ENCODE assay signal across 10 mouse cellular contexts in the genomic region with DNA sequence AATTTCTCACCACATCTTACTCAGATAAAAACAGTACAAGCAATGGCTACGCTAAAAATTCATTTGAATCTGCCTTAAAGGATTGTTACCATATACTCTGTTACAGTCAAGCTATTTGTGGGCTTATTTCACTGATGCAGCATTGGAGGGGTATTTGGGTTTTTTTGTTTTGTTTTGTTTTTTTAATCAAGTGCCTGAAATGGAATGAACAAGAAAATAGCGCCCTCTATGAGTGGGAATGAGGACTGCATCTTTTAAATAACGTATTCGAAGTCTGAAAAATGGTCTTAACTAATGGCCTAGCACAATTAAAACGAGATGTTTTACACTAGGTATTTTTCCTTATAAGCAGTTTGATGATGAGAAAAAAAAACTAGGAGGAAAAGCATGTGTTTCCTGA.
DNase-seq lines count a peak whose midpoint lies in the region; ATAC-seq and TF ChIP-seq lines count a peak whose summit lies in the region.
"Had no signal": no experiment of that assay in that cellular context is flagged by ENCODE, and none has a peak within 500 bp of the region (broad histone marks: within the 10 kb centered on the region; RNA-seq: fewer than 3 reads in every experiment).

No protein-coding gene starts in this region.

- 72% methylated on average over 5 of the region's 5 CpGs for WGBS in kidney, postnatal 0 days

- peak; percentile 46 for TF ChIP-seq CTCF in kidney, postnatal 0 days (IDR thresholded peaks at IDR 0.05; ENCODE audit: low read depth)

- no peaks in the 10 kb centered on the region for H3K4me1 ChIP-seq in kidney, postnatal 0 days (replicated peaks; ENCODE audit: insufficient read depth, low read length)
- H3K4me1 ChIP-seq: heart, embryonic 10.5 days had no signal

- no peaks in the 10 kb centered on the region for H3K9me3 ChIP-seq in kidney, postnatal 0 days (replicated peaks; ENCODE audit: low read length)
- H3K9me3 ChIP-seq: heart, embryonic 10.5 days had no signal

- H3K27me3 ChIP-seq in kidney, postnatal 0 days (ENCODE audit: insufficient read depth, low read length): no peaks in the 10 kb centered on the region

- H3K4me2 ChIP-seq in kidney, postnatal 0 days (ENCODE audit: low read length): no peak overlapping the region

- no peak overlapping the region for H3K4me3 ChIP-seq in kidney, postnatal 0 days (replicated peaks; ENCODE audit: low read depth, low read length)
- H3K4me3 ChIP-seq: heart, embryonic 10.5 days had no signal

- peak; percentile 57 for DNase-seq in CD4-positive, CD25-positive, alpha-beta regulatory T cell, adult 2 months (ENCODE audit: low read depth, low spot score)
- no peak for DNase-seq in kidney, postnatal 0 days (ENCODE audit: low spot score)
- no peak for DNase-seq in kidney, adult 8-10 months
- peak; percentile 36 for DNase-seq in 3T3-L1 (ENCODE audit: low read depth, low spot score)
- peak; percentile 23 for DNase-seq in c-Kit-positive CD71-negative TER-119-negative erythroid progenitor cells, embryonic 14.5 days (ENCODE audit: low read depth)
- no peak for DNase-seq in left cerebral cortex, adult 11 months (ENCODE audit: low spot score)
- DNase-seq in cerebellum, adult 9-10 months: no peak

- no peak overlapping the region for H3K27ac ChIP-seq in kidney, postnatal 0 days
- H3K27ac ChIP-seq: heart, embryonic 10.5 days; macrophage had no signal

- H3K9ac ChIP-seq in kidney, postnatal 0 days (ENCODE audit: low read depth, low read length): no peak overlapping the region

- H3K36me3 ChIP-seq in kidney, postnatal 0 days (ENCODE audit: insufficient read depth, low read length): no peaks in the 10 kb centered on the region
- H3K36me3 ChIP-seq: heart, embryonic 10.5 days had no signal

- no peak for ATAC-seq in CD4-positive, CD25-positive, alpha-beta regulatory T cell, adult 4 months
- ATAC-seq in kidney, postnatal 0 days (replicated peaks; ENCODE audit: low FRiP score, low read depth): no peak

Comparison
In these comparisons a context has a peak if more than half of its experiments do, and no peak if none do; other contexts are left out.
1. DNase-seq: peak in CD4-positive, CD25-positive, alpha-beta regulatory T cell, adult 2 months (single experiment), 3T3-L1 (single experiment) and c-Kit-positive CD71-negative TER-119-negative erythroid progenitor cells, embryonic 14.5 days (single experiment); none in kidney, postnatal 0 days (single experiment), kidney, adult 8-10 months (0 of 2), left cerebral cortex, adult 11 months (single experiment) and cerebellum, adult 9-10 months (single experiment).